Mouse (Mus musculus) liver, embryonic 13.5 days (tissue): ENCODE results near the gene Olfr91. TPM values are rescaled to one million over a fixed set of nuclear protein-coding genes. Genes with fewer than 3 reads are reported as not detected.

Experiments used
- ATAC-seq: fragments of 200-750 bp; cut with Nextera tagmentation; 2 replicates; pipeline ENCODE4 v1.8.0; 2017; ENCODE audit warnings: low read depth, mild to moderate bottlenecking, moderate number of reproducible peaks, moderate library complexity
- DNase-seq: peaks from one replicate; pipeline ENCODE4 v3.0.0; 2022
- H3K27ac ChIP-seq: fragments of 300-500 bp; sonication (generic); 2 replicates; pipeline ENCODE4 v1.5.1; 2015; ENCODE audit warnings: moderate library complexity, mild to moderate bottlenecking, inconsistent platforms
- H3K27me3 ChIP-seq: fragments of 300-500 bp; sonication (generic); 2 replicates; pipeline ENCODE4 v1.6.1; 2015; ENCODE audit warnings: mild to moderate bottlenecking, inconsistent platforms
- H3K36me3 ChIP-seq: fragments of 300-500 bp; sonication (generic); 2 replicates; pipeline ENCODE4 v1.6.1; 2015; ENCODE audit warnings: mild to moderate bottlenecking, inconsistent platforms
- H3K4me1 ChIP-seq: fragments of 300-500 bp; sonication (generic); replicated peaks from 2 replicates; pipeline ENCODE4 v1.6.1; 2015; ENCODE audit warnings: inconsistent platforms
- H3K4me2 ChIP-seq: fragments of 300-500 bp; sonication (generic); 2 replicates; pipeline ENCODE4 v1.6.1; 2015; ENCODE audit warnings: inconsistent platforms, mild to moderate bottlenecking, moderate library complexity
- H3K4me3 ChIP-seq: fragments of 300-500 bp; sonication (generic); replicated peaks from 2 replicates; pipeline ENCODE4 v1.5.1; 2015; ENCODE audit warnings: mild to moderate bottlenecking, inconsistent platforms
- H3K9ac ChIP-seq: fragments of 300-500 bp; sonication (generic); 2 replicates; pipeline ENCODE4 v1.6.1; 2015; ENCODE audit warnings: mild to moderate bottlenecking, inconsistent platforms
- H3K9me3 ChIP-seq: fragments of 300-500 bp; sonication (generic); replicated peaks from 2 replicates; pipeline ENCODE4 v1.6.1; 2016; ENCODE audit warnings: inconsistent platforms
- WGBS: fragments of 180-500 bp; shearing (Covaris S2); methylation state at CpG from one replicate; pipeline ENCODE4 v1.1.7; 2015; ENCODE audit not compliant: insufficient replicate concordance; 5-methylcytosine and 5-hydroxymethylcytosine counted together
- polyA plus RNA-seq: library from polyadenylated mRNA; unstranded; fragments of >200 nt; fragmentation: Nextera tagmentation; extraction: Ambion mirVana; gene quantifications from 2 replicates; pipeline ENCODE4 v1.2.1, GENCODE M21; 2015

Gene Olfr91
- polyA plus RNA-seq, 1 experiment from 2014 or later, result not detected

DNA sequence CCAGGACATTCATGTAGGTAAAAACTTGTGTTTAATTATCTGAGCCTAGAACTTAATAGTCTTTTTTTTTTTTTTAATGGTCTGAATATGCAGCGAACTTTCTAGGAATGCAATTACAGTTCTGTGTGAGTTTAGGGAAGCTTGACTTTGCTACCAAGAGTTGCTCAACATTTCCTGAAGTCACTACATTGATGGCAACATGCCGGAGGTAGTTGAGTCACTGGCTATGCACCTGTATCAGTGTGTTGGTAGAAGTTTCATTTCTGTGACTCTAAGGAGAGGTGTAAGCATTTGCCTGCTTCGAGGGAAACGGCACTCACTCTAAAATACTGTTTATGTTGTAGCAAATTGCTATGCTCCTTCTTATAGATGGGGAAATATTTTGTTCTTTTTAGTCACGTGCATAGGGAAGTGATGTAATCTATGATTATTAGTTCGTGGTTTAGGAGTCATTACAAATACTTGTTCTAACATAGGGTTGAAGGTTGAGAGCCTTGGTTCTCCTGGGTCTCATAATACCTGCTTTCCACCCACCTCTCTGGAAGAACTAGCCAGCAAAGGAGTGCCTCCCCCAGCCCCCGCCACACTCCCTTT lies 53.3 kb downstream of the Olfr91 start:
- DNase-seq (no peak), ATAC-seq (no peak)
- Histone ChIP-seq H3K36me3 (no peaks in the 10 kb centered on the region), H3K9me3 (no peaks in the 10 kb centered on the region), H3K27me3 (peaks cover 61% of the 10 kb centered on the region), H3K4me1 (peaks cover 11% of the 10 kb centered on the region), H3K27ac (no peak overlapping the region), H3K4me3 (no peak overlapping the region; the same call in 1 of the 2 replicates), H3K9ac (no peak overlapping the region), H3K4me2 (peak overlapping the region; percentile 76; the same call in 1 of the 2 replicates)
- WGBS, result 44% methylated on average over 7 of the region's 7 CpGs

Other genes with a start within 250 kb of the Olfr91 start
- 0.22 and 0.34 TPM in 2 replicates for gene Trim15, start 231.1 kb downstream of the Olfr91 start, polyA plus RNA-seq
- 286 and 323 TPM in 2 replicates for gene Trim10, start 228.7 kb downstream of the Olfr91 start, polyA plus RNA-seq
- 0.17 TPM in 1 of 2 replicates, not detected in the other for gene Trim40, start 208.2 kb downstream of the Olfr91 start, polyA plus RNA-seq
- gene Trim31, start 200.2 kb downstream of the Olfr91 start, polyA plus RNA-seq, result 0.09 TPM in 1 of 2 replicates, not detected in the other
- gene Rnf39, start 155.4 kb downstream of the Olfr91 start, polyA plus RNA-seq, result not detected in 2 replicates
- gene Ppp1r11, start 146.5 kb downstream of the Olfr91 start, polyA plus RNA-seq, result 38.7 and 40.1 TPM in 2 replicates
- 31.7 and 31.8 TPM in 2 replicates for gene Znrd1, start 139.7 kb downstream of the Olfr91 start, polyA plus RNA-seq
- gene Znrd1as, start 139.7 kb downstream of the Olfr91 start, polyA plus RNA-seq, result 3.5 and 4.8 TPM in 2 replicates
- gene 2410137M14Rik, start 117.0 kb downstream of the Olfr91 start, polyA plus RNA-seq, result not detected in 2 replicates
- not detected in 2 replicates for gene H2-M5, start 108.7 kb downstream of the Olfr91 start, polyA plus RNA-seq
- 4.6 TPM in 2 replicates for gene Zfp57, start 97.1 kb downstream of the Olfr91 start, polyA plus RNA-seq
- not detected in 2 replicates for gene Mog, start 74.9 kb downstream of the Olfr91 start, polyA plus RNA-seq
- gene Gabbr1, start 52.3 kb downstream of the Olfr91 start, polyA plus RNA-seq, result 0.43 and 0.51 TPM in 2 replicates
- not detected in 2 replicates for gene Olfr90, start 9.8 kb downstream of the Olfr91 start, polyA plus RNA-seq
- gene Olfr92, start 21.8 kb upstream of the Olfr91 start, polyA plus RNA-seq, result not detected in 2 replicates
- not detected in 2 replicates for gene Olfr93, start 63.2 kb upstream of the Olfr91 start, polyA plus RNA-seq
- gene Ubd, start 95.6 kb upstream of the Olfr91 start, polyA plus RNA-seq, result not detected in 2 replicates
- gene Olfr94, start 102.7 kb upstream of the Olfr91 start, polyA plus RNA-seq, result not detected in 2 replicates
- gene Olfr95, start 114.8 kb upstream of the Olfr91 start, polyA plus RNA-seq, result not detected in 2 replicates
- not detected in 2 replicates for gene Olfr96, start 121.9 kb upstream of the Olfr91 start, polyA plus RNA-seq
- not detected in 2 replicates for gene Olfr97, start 139.1 kb upstream of the Olfr91 start, polyA plus RNA-seq
- not detected in 2 replicates for gene Olfr98, start 165.5 kb upstream of the Olfr91 start, polyA plus RNA-seq
- gene H2-M3, start 171.9 kb upstream of the Olfr91 start, polyA plus RNA-seq, result 1.3 and 1.5 TPM in 2 replicates
- not detected in 2 replicates for gene Olfr99, start 185.2 kb upstream of the Olfr91 start, polyA plus RNA-seq
- not detected in 2 replicates for gene Olfr101, start 206.0 kb upstream of the Olfr91 start, polyA plus RNA-seq
- not detected in 2 replicates for gene Olfr102, start 218.8 kb upstream of the Olfr91 start, polyA plus RNA-seq
- not detected in 2 replicates for gene Olfr103, start 241.4 kb upstream of the Olfr91 start, polyA plus RNA-seq